Mouse (Mus musculus): ENCODE results near the gene Parp14.

GRCm38 (mm10) chr16:35834653-35835052, 36.7 kb downstream of the Parp14 start:
- no peak for TF ChIP-seq ZMIZ1 (IDR thresholded peaks at IDR 0.05; ENCODE audit: low read depth, low read length)
- no peak for TF ChIP-seq TCF12 (IDR thresholded peaks at IDR 0.05; ENCODE audit: low read depth, low read length)
- TF ChIP-seq MAX (IDR thresholded peaks at IDR 0.05; ENCODE audit: low read length) = no peak
- no peak for TF ChIP-seq CTCF (conservative IDR thresholded peaks at IDR 0.05 in 1 of 2, IDR thresholded peaks at IDR 0.05 in 1 of 2; ENCODE audit: low read depth in 2 of 2, low read length in 2 of 2)
- no peak for TF ChIP-seq BHLHE40 (IDR thresholded peaks at IDR 0.05; ENCODE audit: low read depth, low read length)
- no peak for TF ChIP-seq KAT2A (IDR thresholded peaks at IDR 0.05; ENCODE audit: insufficient replicate concordance, low read length)
- no peak for TF ChIP-seq MAZ (IDR thresholded peaks at IDR 0.05; ENCODE audit: low read depth, low read length)
- no peak for TF ChIP-seq USF1 (IDR thresholded peaks at IDR 0.05; ENCODE audit: low read depth, low read length)
- TF ChIP-seq RAD21 (IDR thresholded peaks at IDR 0.05; ENCODE audit: low read depth, low read length) = no peak
- TF ChIP-seq POLR2A (IDR thresholded peaks at IDR 0.05; ENCODE audit: low read depth, low read length) = no peak
- no peak for TF ChIP-seq NELFE (IDR thresholded peaks at IDR 0.05; ENCODE audit: low read depth, low read length)
- no peak for TF ChIP-seq IRF4 (IDR thresholded peaks at IDR 0.05; ENCODE audit: low read depth, low read length)
- TF ChIP-seq POLR2AphosphoS2 (IDR thresholded peaks at IDR 0.05; ENCODE audit: low read depth, low read length) = no peak
- no peak for TF ChIP-seq UBTF (IDR thresholded peaks at IDR 0.05; ENCODE audit: low read depth, low read length)
